11 mouse cellular contexts compared by ENCODE assay signal in genomic region chr14:50865005-50865404, GRCm38 (mm10). TPM values are rescaled to one million over a fixed set of nuclear protein-coding genes. Genes with fewer than 3 reads are reported as not detected.
"Had no signal": no experiment of that assay in that cellular context is flagged by ENCODE, and none has a peak within 500 bp of the region (broad histone marks: within the 10 kb centered on the region; RNA-seq: fewer than 3 reads in every experiment).

No protein-coding gene starts in this region.

RNA-seq across cellular contexts. Expression of gene Klhl33, which starts 32.3 kb away (rescaled TPM):
- total RNA-seq: hematopoietic stem cell, adult 5-6 weeks had no signal

RNA-seq across cellular contexts. Expression of gene Ccnb1ip1, which starts 57.5 kb away (rescaled TPM):
- total RNA-seq: gastrocnemius, adult 8-10 months; heart, adult 2 months; heart, postnatal 14 days; heart, postnatal 36 days; hematopoietic stem cell, adult 5-6 weeks; hindbrain, postnatal 0 days; layer of hippocampus, adult 2 months; layer of hippocampus, postnatal 10 days; left cerebral cortex, adult 2 months; left cerebral cortex, postnatal 14 days; left cerebral cortex, postnatal 36 days had no signal
